Mouse (Mus musculus) midbrain, postnatal 0 days (tissue): Measurements from ENCODE around the gene Arrb1. TPM values are rescaled to one million over a fixed set of nuclear protein-coding genes. Genes with fewer than 3 reads are reported as not detected.
A peak's percentile ranks its signal among the peaks of the same experiment; 100 is the strongest.

Experiments
- ATAC-seq: fragments of 200-750 bp; cut with Nextera tagmentation; 2 replicates; pipeline ENCODE4 v1.8.0; 2017; ENCODE audit warnings: moderate number of reproducible peaks, mild to moderate bottlenecking, moderate TSS enrichment, moderate library complexity; ENCODE audit not compliant: low FRiP score
- DNase-seq: peaks from one replicate; pipeline ENCODE4 v3.0.0-alpha.2; 2015; ENCODE audit warnings: low spot score
- H3K27ac ChIP-seq: fragments of 300-500 bp; sonication (generic); 2 replicates; pipeline ENCODE4 v1.5.1; 2014; ENCODE audit warnings: low read depth, mild to moderate bottlenecking, low read length, mixed read lengths
- H3K27me3 ChIP-seq: fragments of 300-500 bp; sonication (generic); 2 replicates; pipeline ENCODE4 v1.6.1; 2014; ENCODE audit warnings: low read length, control low read depth, mixed read lengths; ENCODE audit not compliant: insufficient read depth
- H3K36me3 ChIP-seq: fragments of 300-500 bp; sonication (generic); 2 replicates; pipeline ENCODE4 v1.6.1; 2014; ENCODE audit warnings: low read length, control low read depth, mixed read lengths; ENCODE audit not compliant: insufficient read depth
- H3K4me1 ChIP-seq: fragments of 300-500 bp; sonication (generic); 2 replicates; pipeline ENCODE4 v1.6.1; 2014; ENCODE audit warnings: mild to moderate bottlenecking, control low read depth, antibody characterized with exemption, low read length, mixed read lengths; ENCODE audit not compliant: insufficient read depth
- H3K4me2 ChIP-seq: fragments of 300-500 bp; sonication (generic); 2 replicates; pipeline ENCODE4 v1.6.1; 2014; ENCODE audit warnings: low read depth, mild to moderate bottlenecking, low read length, mixed read lengths; ENCODE audit not compliant: poor library complexity, severe bottlenecking
- H3K4me3 ChIP-seq: fragments of 300-500 bp; sonication (generic); 2 replicates; pipeline ENCODE4 v1.5.1; 2014; ENCODE audit warnings: low read depth, mild to moderate bottlenecking, low read length, moderate library complexity
- H3K9ac ChIP-seq: fragments of 300-500 bp; sonication (generic); replicated peaks from 2 replicates; pipeline ENCODE4 v1.6.1; 2014; ENCODE audit warnings: mild to moderate bottlenecking, low read length, moderate library complexity, mixed read lengths; ENCODE audit not compliant: poor library complexity, severe bottlenecking
- H3K9me3 ChIP-seq: fragments of 300-500 bp; sonication (generic); 2 replicates; pipeline ENCODE4 v1.6.1; 2016; ENCODE audit warnings: low read length, control low read depth
- CTCF ChIP-seq: IDR thresholded peaks from 2 replicates; pipeline ENCODE4 v1.5.1; 2016; ENCODE audit warnings: antibody characterized with exemption, mild to moderate bottlenecking
- WGBS: fragments of 180-500 bp; shearing (Covaris S2); extraction: QIAGEN DNeasy Blood & Tissue Kit; methylation state at CpG from one replicate; pipeline ENCODE4 v1.1.7; 2014; 5-methylcytosine and 5-hydroxymethylcytosine counted together
- microRNA counts: library from miRNA; unstranded; fragments of <30 nt; microRNA quantifications from one replicate; lab custom pipeline; 2015
- microRNA-seq: library from miRNA; unstranded; fragments of <30 nt; microRNA quantifications from one replicate; pipeline ENCODE4, GENCODE M21; 2016; ENCODE audit warnings: borderline number of aligned reads
- polyA plus RNA-seq: library from polyadenylated mRNA; unstranded; fragments of >200 nt; fragmentation: Nextera tagmentation; extraction: Ambion mirVana; gene quantifications from 2 replicates; pipeline ENCODE4 v1.2.1, GENCODE M21; 2015
- total RNA-seq: library from RNA; depleted of rRNA; stranded (reverse); fragments of >200 nt; gene quantifications from 2 replicates; pipeline ENCODE4 v1.2.3, GENCODE M21; 2014; rRNA removed

The Arrb1 gene
- total and polyA plus RNA-seq, 2 experiments from 2014 or later: 15.0 to 163 TPM

- H3K27ac ChIP-seq: no peak overlapping the region
- DNase-seq (no peak), ATAC-seq (no peak)
- H3K4me3 ChIP-seq: no peak overlapping the region
- no peaks in the 10 kb centered on the region for H3K4me1 ChIP-seq
- no peak for TF ChIP-seq CTCF
- H3K9me3 ChIP-seq: no peaks in the 10 kb centered on the region
- H3K9ac ChIP-seq: no peak overlapping the region
- 78% methylated on average over 11 of the region's 11 CpGs for WGBS
- no peaks in the 10 kb centered on the region for H3K36me3 ChIP-seq
- H3K27me3 ChIP-seq: no peaks in the 10 kb centered on the region
- no peak overlapping the region for H3K4me2 ChIP-seq
These were observed 119.0 kb downstream of the Arrb1 start for GRCm38 (mm10) chr7:99654244-99654643.

MicroRNA genes within 50 kb of the gene (microRNA counts, 519-probe panel; counts per million panel counts)
- 3,706 counts per million, percentile 78 among the panel's probes with 10 or more counts for microRNA mmu-miR-326 (lab: Ali Mortazavi, UCI)

Small RNAs within 50 kb of the gene (microRNA-seq; reads per million reads assigned to microRNA genes)
- 91.8 reads per million, percentile 42 among the genes with 10 or more reads in this experiment for gene Mir326

Other genes with a start within 250 kb of the Arrb1 start
- gene Serpinh1, start 182.2 kb upstream of the Arrb1 start, total RNA-seq: 151 and 160 TPM in 2 replicates
- 114 and 125 TPM in 2 replicates for gene Serpinh1, start 182.2 kb upstream of the Arrb1 start, polyA plus RNA-seq
- gene Gdpd5, start 154.1 kb upstream of the Arrb1 start, total RNA-seq: 41.0 and 44.6 TPM in 2 replicates
- gene Gdpd5, start 154.1 kb upstream of the Arrb1 start, polyA plus RNA-seq: 25.9 and 26.0 TPM in 2 replicates
- 1.4 and 3.9 TPM in 2 replicates for gene Klhl35, start 69.5 kb upstream of the Arrb1 start, total RNA-seq
- gene Klhl35, start 69.5 kb upstream of the Arrb1 start, polyA plus RNA-seq: 2.1 and 2.4 TPM in 2 replicates
- gene Rps3, start 51.7 kb upstream of the Arrb1 start, total RNA-seq: 440 and 661 TPM in 2 replicates
- gene Rps3, start 51.7 kb upstream of the Arrb1 start, polyA plus RNA-seq: 440 and 453 TPM in 2 replicates
- 2.8 and 4.5 TPM in 2 replicates for gene Tpbgl, start 91.6 kb downstream of the Arrb1 start, total RNA-seq
- 1.7 and 2.3 TPM in 2 replicates for gene Tpbgl, start 91.6 kb downstream of the Arrb1 start, polyA plus RNA-seq
- 10.2 and 13.9 TPM in 2 replicates for gene Slco2b1, start 175.9 kb downstream of the Arrb1 start, total RNA-seq
- 6.5 TPM in 2 replicates for gene Slco2b1, start 175.9 kb downstream of the Arrb1 start, polyA plus RNA-seq
- gene Olfr520, start 194.8 kb downstream of the Arrb1 start, total RNA-seq: not detected in 2 replicates
- not detected in 2 replicates for gene Olfr520, start 194.8 kb downstream of the Arrb1 start, polyA plus RNA-seq
- not detected in 2 replicates for gene Olfr521, start 228.0 kb downstream of the Arrb1 start, total RNA-seq
- not detected in 2 replicates for gene Olfr521, start 228.0 kb downstream of the Arrb1 start, polyA plus RNA-seq